Mouse (Mus musculus) liver, postnatal 0 days (tissue): ENCODE measurements around the gene Sult1a1.

Experiments used
- CTCF ChIP-seq: sonication (generic); IDR thresholded peaks from 2 replicates; pipeline ENCODE4 v1.5.1; 2016; ENCODE audit warnings: antibody characterized with exemption, low read depth
- EP300 ChIP-seq: IDR thresholded peaks from 2 replicates; pipeline ENCODE4 v1.6.1; 2016; ENCODE audit warnings: antibody characterized with exemption, low read depth, mild to moderate bottlenecking

- no peak for TF ChIP-seq EP300
- no peak for TF ChIP-seq CTCF
These were observed 20.1 kb upstream of the Sult1a1 start for GRCm38 (mm10) chr7:126696303-126696702.
